Mouse (Mus musculus) forebrain, embryonic 13.5 days (tissue): ENCODE measurements around the gene Ispd. TPM values are rescaled to one million over a fixed set of nuclear protein-coding genes. Genes with fewer than 3 reads are reported as not detected.
A peak's percentile ranks its signal among the peaks of the same experiment; 100 is the strongest.

Experiments used
- ATAC-seq: fragments of 200-750 bp; cut with Nextera tagmentation; 2 replicates; pipeline ENCODE4 v1.8.0; 2017
- H3K27ac ChIP-seq: fragments of 300-500 bp; sonication (generic); 2 replicates; pipeline ENCODE4 v1.5.1; 2015; ENCODE audit warnings: inconsistent platforms, mild to moderate bottlenecking, moderate library complexity
- H3K27me3 ChIP-seq: fragments of 300-500 bp; sonication (generic); 2 replicates; pipeline ENCODE4 v1.6.1; 2015; ENCODE audit warnings: mild to moderate bottlenecking, inconsistent platforms
- H3K36me3 ChIP-seq: fragments of 300-500 bp; sonication (generic); 2 replicates; pipeline ENCODE4 v1.6.1; 2015; ENCODE audit warnings: mild to moderate bottlenecking, inconsistent platforms; ENCODE audit not compliant: poor library complexity, severe bottlenecking
- H3K4me1 ChIP-seq: fragments of 300-500 bp; sonication (generic); 2 replicates; pipeline ENCODE4 v1.6.1; 2015; ENCODE audit warnings: inconsistent platforms
- H3K4me2 ChIP-seq: fragments of 300-500 bp; sonication (generic); 2 replicates; pipeline ENCODE4 v1.6.1; 2015; ENCODE audit warnings: inconsistent platforms, mild to moderate bottlenecking, moderate library complexity
- H3K4me3 ChIP-seq: fragments of 300-500 bp; sonication (generic); 2 replicates; pipeline ENCODE4 v1.5.1; 2015; ENCODE audit warnings: mild to moderate bottlenecking, inconsistent platforms
- H3K9ac ChIP-seq: fragments of 300-500 bp; sonication (generic); 2 replicates; pipeline ENCODE4 v1.6.1; 2015; ENCODE audit warnings: mild to moderate bottlenecking, inconsistent platforms
- H3K9me3 ChIP-seq: fragments of 300-500 bp; sonication (generic); replicated peaks from 2 replicates; pipeline ENCODE4 v1.6.1; 2016; ENCODE audit warnings: inconsistent platforms
- WGBS: fragments of 180-500 bp; shearing (Covaris S2); methylation state at CpG from one replicate; pipeline ENCODE4 v1.1.7; 2015; 5-methylcytosine and 5-hydroxymethylcytosine counted together
- polyA plus RNA-seq: library from polyadenylated mRNA; unstranded; fragments of >200 nt; fragmentation: Nextera tagmentation; extraction: Ambion mirVana; gene quantifications from 2 replicates; pipeline ENCODE4 v1.2.1, GENCODE M21; 2015

Gene Ispd
- polyA plus RNA-seq, 1 experiment from 2014 or later, result 6.8 TPM

DNA sequence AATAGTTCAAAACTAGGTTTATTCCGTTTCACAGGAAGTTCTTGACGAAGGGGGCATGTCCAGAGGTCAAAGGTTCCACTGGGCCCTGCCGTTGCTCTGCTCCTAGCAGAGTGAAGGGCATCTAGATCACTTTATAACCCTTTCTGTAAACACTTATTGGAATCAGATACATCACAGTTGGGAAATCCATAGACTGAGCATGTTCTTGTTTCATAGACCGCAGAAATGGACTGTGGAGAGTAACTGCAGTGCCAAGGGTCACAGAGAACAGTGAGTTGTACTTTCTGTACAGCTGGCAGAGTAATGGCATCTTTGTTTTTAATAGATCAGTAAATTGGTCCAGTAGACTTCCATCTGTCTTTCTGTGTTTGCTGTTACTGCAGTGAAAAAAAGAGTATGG is 94.0 kb downstream of the Ispd start:
- Histone ChIP-seq H3K4me1 (no peaks in the 10 kb centered on the region), H3K9me3 (no peaks in the 10 kb centered on the region), H3K4me2 (no peak overlapping the region), H3K9ac (no peak overlapping the region), H3K27ac (no peak overlapping the region), H3K4me3 (no peak overlapping the region), H3K27me3 (no peaks in the 10 kb centered on the region), H3K36me3 (no peaks in the 10 kb centered on the region)
- no peak for ATAC-seq
- WGBS, result 87% methylated on average over 4 of the region's 4 CpGs

DNA sequence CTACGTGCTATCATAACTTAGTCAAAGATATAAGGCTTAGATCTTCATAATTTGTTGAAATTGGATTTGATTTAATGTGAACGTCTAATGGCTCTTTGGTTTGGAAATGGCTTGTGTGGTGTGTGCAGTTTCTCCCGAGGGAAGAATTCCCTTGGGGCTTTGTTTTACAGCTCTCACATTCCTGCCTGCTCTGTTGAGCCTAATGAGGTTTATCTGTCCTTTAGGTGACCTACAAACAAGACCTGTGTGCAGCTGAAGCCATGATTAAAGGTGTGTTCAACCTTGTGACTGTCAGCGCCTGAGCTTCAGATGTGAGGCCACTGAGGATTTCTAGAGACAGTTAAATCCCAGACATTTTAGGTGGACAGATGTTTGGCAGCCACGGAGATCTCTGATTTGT is 95.2 kb downstream of the Ispd start:
- Histone ChIP-seq H3K4me3 (no peak overlapping the region), H3K36me3 (no peaks in the 10 kb centered on the region), H3K27ac (no peak overlapping the region), H3K9me3 (no peaks in the 10 kb centered on the region), H3K4me1 (no peaks in the 10 kb centered on the region), H3K4me2 (no peak overlapping the region), H3K27me3 (no peaks in the 10 kb centered on the region), H3K9ac (no peak overlapping the region)
- no peak for ATAC-seq
- 74% methylated on average over 5 of the region's 5 CpGs for WGBS

DNA sequence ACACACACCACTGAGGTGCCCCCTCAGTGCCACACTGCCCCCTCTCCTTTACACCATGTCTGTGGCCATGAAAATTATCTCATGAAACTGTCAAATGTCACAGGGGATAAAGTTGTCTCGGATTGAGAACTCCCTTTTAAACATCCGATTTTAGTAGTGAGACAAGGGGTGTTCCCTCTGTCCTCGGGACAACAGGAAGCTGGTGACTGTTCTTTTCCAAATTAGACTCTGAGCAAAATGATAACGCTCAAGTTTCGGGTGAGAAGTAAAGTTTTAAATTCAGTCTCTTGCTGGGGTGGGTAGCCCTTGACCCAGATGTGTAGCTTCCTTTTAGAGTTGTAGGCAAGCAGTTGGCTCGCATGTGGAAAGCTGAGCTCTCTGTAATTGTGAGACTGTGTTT is 96.3 kb downstream of the Ispd start:
- Histone ChIP-seq H3K4me2 (no peak overlapping the region), H3K27me3 (no peaks in the 10 kb centered on the region), H3K27ac (no peak overlapping the region), H3K36me3 (no peaks in the 10 kb centered on the region), H3K9ac (no peak overlapping the region), H3K4me1 (no peaks in the 10 kb centered on the region), H3K4me3 (no peak overlapping the region), H3K9me3 (no peaks in the 10 kb centered on the region)
- WGBS, result 88% methylated on average over 6 of the region's 6 CpGs
- no peak for ATAC-seq

GRCm38 (mm10) chr12:36477926-36478325 is 96.7 kb downstream of the Ispd start:
- Histone ChIP-seq H3K27ac (no peak overlapping the region), H3K9me3 (no peaks in the 10 kb centered on the region), H3K4me2 (no peak overlapping the region), H3K9ac (no peak overlapping the region), H3K27me3 (no peaks in the 10 kb centered on the region), H3K4me1 (no peaks in the 10 kb centered on the region), H3K4me3 (no peak overlapping the region), H3K36me3 (no peaks in the 10 kb centered on the region)
- WGBS, result 88% methylated on average over 3 of the region's 3 CpGs
- no peak for ATAC-seq

GRCm38 (mm10) chr12:36481742-36482141 is 100.5 kb downstream of the Ispd start:
- Histone ChIP-seq H3K9ac (no peak overlapping the region), H3K27me3 (no peaks in the 10 kb centered on the region), H3K4me1 (no peaks in the 10 kb centered on the region), H3K36me3 (no peaks in the 10 kb centered on the region), H3K9me3 (no peaks in the 10 kb centered on the region), H3K4me3 (no peak overlapping the region), H3K27ac (no peak overlapping the region), H3K4me2 (no peak overlapping the region)
- 94% methylated on average over 3 of the region's 3 CpGs for WGBS
- no peak for ATAC-seq

GRCm38 (mm10) chr12:36483346-36483745 is 102.1 kb downstream of the Ispd start:
- H3K4me3 ChIP-seq, result no peak overlapping the region
- H3K9ac ChIP-seq, result no peak overlapping the region
- no peak overlapping the region for H3K27ac ChIP-seq
- no peaks in the 10 kb centered on the region for H3K27me3 ChIP-seq
- WGBS, result 47% methylated on average over 2 of the region's 2 CpGs
- no peak for ATAC-seq
- no peaks in the 10 kb centered on the region for H3K36me3 ChIP-seq
- H3K9me3 ChIP-seq, result no peaks in the 10 kb centered on the region
- no peaks in the 10 kb centered on the region for H3K4me1 ChIP-seq
- H3K4me2 ChIP-seq, result no peak overlapping the region

- 87% methylated on average over 3 of the region's 3 CpGs for WGBS
- Histone ChIP-seq H3K4me1 (no peaks in the 10 kb centered on the region), H3K4me3 (no peak overlapping the region), H3K9ac (no peak overlapping the region), H3K36me3 (no peaks in the 10 kb centered on the region), H3K9me3 (no peaks in the 10 kb centered on the region), H3K27me3 (no peaks in the 10 kb centered on the region), H3K27ac (no peak overlapping the region), H3K4me2 (no peak overlapping the region)
- no peak for ATAC-seq
Observed at GRCm38 (mm10) chr12:36497565-36497964, 116.3 kb downstream of the Ispd start.

GRCm38 (mm10) chr12:36507111-36507903 is 126.1 kb downstream of the Ispd start:
- H3K4me3 ChIP-seq, result no peak overlapping the region
- no peaks in the 10 kb centered on the region for H3K4me1 ChIP-seq
- H3K27ac ChIP-seq, result no peak overlapping the region
- no peak overlapping the region for H3K9ac ChIP-seq
- H3K4me2 ChIP-seq, result no peak overlapping the region
- no peaks in the 10 kb centered on the region for H3K9me3 ChIP-seq
- H3K27me3 ChIP-seq, result no peaks in the 10 kb centered on the region
- WGBS, result 74% methylated on average over 7 of the region's 7 CpGs
- no peaks in the 10 kb centered on the region for H3K36me3 ChIP-seq
- 0 out of 2 replicates have a peak, but pooled peaks have one; percentile 58 for ATAC-seq

- Histone ChIP-seq H3K4me1 (no peaks in the 10 kb centered on the region), H3K27ac (no peak overlapping the region), H3K4me2 (no peak overlapping the region), H3K4me3 (no peak overlapping the region), H3K9me3 (no peaks in the 10 kb centered on the region), H3K36me3 (no peaks in the 10 kb centered on the region), H3K27me3 (no peaks in the 10 kb centered on the region), H3K9ac (no peak overlapping the region)
- peak; percentile 51; the same call in 1 of the 2 replicates for ATAC-seq
- 81% methylated on average over 10 of the region's 10 CpGs for WGBS
Observed at GRCm38 (mm10) chr12:36509954-36510642, 128.8 kb downstream of the Ispd start.

GRCm38 (mm10) chr12:36521774-36522173 is 140.5 kb downstream of the Ispd start:
- 85% methylated on average over 2 of the region's 2 CpGs for WGBS
- H3K36me3 ChIP-seq, result no peaks in the 10 kb centered on the region
- no peak overlapping the region for H3K4me3 ChIP-seq
- no peak overlapping the region for H3K27ac ChIP-seq
- no peak overlapping the region for H3K4me2 ChIP-seq
- no peak overlapping the region for H3K9ac ChIP-seq
- H3K9me3 ChIP-seq, result no peaks in the 10 kb centered on the region
- H3K4me1 ChIP-seq, result no peaks in the 10 kb centered on the region
- no peaks in the 10 kb centered on the region for H3K27me3 ChIP-seq
- ATAC-seq, result no peak

GRCm38 (mm10) chr12:36523515-36523914 is 142.3 kb downstream of the Ispd start:
- ATAC-seq, result no peak
- no peaks in the 10 kb centered on the region for H3K4me1 ChIP-seq
- H3K4me3 ChIP-seq, result no peak overlapping the region
- H3K27ac ChIP-seq, result no peak overlapping the region
- no peak overlapping the region for H3K9ac ChIP-seq
- no peaks in the 10 kb centered on the region for H3K27me3 ChIP-seq
- H3K4me2 ChIP-seq, result no peak overlapping the region
- H3K36me3 ChIP-seq, result no peaks in the 10 kb centered on the region
- no peaks in the 10 kb centered on the region for H3K9me3 ChIP-seq
- WGBS, result 82% methylated on average over 2 of the region's 2 CpGs

DNA sequence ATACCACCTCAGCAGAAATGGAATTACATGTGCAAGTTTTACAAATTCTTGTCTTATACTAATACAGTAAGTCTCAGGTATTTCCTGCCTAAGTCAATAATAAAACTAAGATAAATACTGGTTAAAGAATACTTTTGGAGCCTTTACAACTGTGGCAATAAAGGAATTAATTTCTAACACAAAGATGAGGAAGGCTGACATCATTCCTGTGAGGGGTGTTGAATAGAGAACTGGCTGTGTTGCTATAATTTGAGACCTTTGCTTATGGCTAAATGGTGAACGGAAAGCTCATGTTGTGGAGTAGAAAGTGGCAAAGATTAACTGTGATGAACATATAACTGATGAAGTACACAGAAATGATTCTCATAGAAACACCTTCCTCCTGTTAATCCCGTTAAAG is 149.7 kb downstream of the Ispd start:
- Histone ChIP-seq H3K9me3 (no peaks in the 10 kb centered on the region), H3K36me3 (no peaks in the 10 kb centered on the region), H3K4me3 (no peak overlapping the region), H3K4me2 (no peak overlapping the region), H3K9ac (no peak overlapping the region), H3K27ac (no peak overlapping the region), H3K4me1 (peaks cover 8% of the 10 kb centered on the region; the same call in 1 of the 2 replicates), H3K27me3 (no peaks in the 10 kb centered on the region)
- 13% methylated on average over 2 of the region's 2 CpGs for WGBS
- no peak for ATAC-seq
